Mouse (Mus musculus): ENCODE results near the gene Iqsec2. TPM values are rescaled to one million over a fixed set of nuclear protein-coding genes. Genes with fewer than 3 reads are reported as not detected.
A peak's percentile ranks its signal among the peaks of the same experiment; 100 is the strongest.

Iqsec2 gene
- 10 to 100 TPM; 17.2 to 20.8 TPM for total RNA-seq (2021)
- long read RNA-seq, experiment 1, transcript Iqsec2-205 (3 exons, 959 nt), result major isoform, 11 of 21 reads
- long read RNA-seq, experiment 1, partial matches to known transcripts, result 2 of 21 reads
- long read RNA-seq, experiment 1, other reads (novel, unspliced or antisense), result 8 of 21 reads
- long read RNA-seq, experiment 2, transcript Iqsec2-205 (3 exons, 959 nt), result major isoform, 10 of 17 reads
- long read RNA-seq, experiment 2, partial matches to known transcripts, result 3 of 17 reads
- long read RNA-seq, experiment 2, other reads (novel, unspliced or antisense), result 4 of 17 reads

DNA sequence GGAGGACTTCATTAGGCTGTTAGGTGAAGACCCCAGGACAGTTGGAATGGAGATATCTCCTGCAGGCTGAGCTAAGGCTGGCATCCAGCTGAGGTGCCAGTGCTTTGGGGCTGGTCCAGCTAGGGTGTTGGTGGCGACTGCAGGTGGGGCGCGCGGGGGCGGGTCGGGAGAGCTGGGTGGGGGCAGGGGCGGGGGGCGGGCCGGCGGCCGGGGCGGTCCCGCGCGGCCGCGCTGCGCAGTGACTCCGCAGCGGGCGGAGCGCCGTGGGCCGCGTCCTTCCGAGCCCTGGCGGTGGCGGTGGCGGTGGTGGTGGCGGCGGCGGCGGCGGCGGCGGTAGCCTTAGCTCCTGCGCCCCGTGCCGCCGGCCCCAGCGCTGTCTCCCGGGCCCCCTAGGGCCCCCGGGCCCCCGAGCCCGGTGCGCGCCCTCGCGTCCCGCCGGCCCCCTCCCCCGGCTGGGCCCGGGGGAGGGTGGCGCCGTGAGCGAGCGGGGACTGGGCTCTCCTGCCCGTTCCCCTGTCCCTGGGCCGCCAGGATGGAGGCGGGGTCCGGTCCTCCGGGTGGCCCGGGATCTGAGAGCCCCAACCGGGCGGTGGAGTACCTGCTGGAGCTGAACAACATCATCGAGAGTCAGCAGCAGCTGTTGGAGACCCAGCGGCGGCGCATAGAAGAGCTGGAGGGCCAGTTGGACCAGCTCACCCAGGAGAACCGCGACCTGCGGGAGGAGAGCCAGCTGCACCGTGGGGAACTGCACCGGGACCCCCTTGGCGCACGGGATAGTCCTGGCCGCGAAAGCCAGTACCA is at the start of gene Iqsec2:
TSS of gene Iqsec2 (plus strand) at position 328 of the 801 bp plus-strand sequence.
- no peak for DNase-seq
- intact Hi-C loops (cut with DNase I), result no loop called here

DNA sequence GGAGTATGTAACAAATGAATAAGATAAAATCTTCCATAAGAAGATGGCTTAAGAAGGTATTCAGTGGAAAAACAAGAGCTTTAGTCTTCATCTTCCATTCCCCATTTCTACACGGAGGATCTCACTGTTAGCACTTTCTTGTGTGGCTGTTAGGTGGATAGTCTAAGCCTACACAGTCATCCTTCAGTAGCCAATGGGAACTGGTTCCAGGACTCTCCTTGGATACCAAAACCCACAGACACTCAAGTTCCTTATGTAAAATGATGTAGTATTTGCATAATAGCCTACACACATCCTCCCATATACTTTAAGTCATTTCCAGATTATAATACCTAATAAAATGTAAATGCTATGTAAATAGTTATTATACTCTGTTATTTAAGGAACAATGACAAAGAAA is 46.5 kb upstream of the Iqsec2 start:
- no peak for DNase-seq
- intact Hi-C loops (cut with DNase I), result no loop called here

DNA sequence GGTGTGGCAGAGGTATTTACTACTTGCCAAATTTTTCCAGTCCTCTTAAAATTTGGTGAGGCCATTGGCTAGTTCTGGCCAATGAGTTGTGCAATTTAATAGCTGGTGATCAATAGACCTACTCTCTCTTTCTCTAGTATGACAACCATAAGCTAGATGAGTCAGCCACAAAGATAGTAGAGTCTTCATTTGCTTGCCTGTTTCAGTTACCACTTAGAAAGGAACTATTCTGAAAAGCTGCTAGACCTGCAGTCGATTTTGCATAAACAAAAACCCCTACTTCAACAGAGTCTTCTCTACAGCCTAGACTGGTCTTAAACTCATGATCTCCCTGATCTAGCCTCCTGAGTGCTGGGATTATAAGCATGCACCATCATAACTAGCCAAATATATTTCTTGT is 22.4 kb upstream of the Iqsec2 start:
- no peak for DNase-seq
- intact Hi-C loops (cut with DNase I), result no loop called here

GRCm38 (mm10) chrX:152130777-152131176 is 13.3 kb upstream of the Iqsec2 start:
- DNase-seq, result no peak
- intact Hi-C loops (cut with DNase I), result no loop called here

GRCm38 (mm10) chrX:152132029-152132428 is 12.0 kb upstream of the Iqsec2 start:
- DNase-seq, result no peak
- intact Hi-C loops (cut with DNase I), result no loop called here

DNA sequence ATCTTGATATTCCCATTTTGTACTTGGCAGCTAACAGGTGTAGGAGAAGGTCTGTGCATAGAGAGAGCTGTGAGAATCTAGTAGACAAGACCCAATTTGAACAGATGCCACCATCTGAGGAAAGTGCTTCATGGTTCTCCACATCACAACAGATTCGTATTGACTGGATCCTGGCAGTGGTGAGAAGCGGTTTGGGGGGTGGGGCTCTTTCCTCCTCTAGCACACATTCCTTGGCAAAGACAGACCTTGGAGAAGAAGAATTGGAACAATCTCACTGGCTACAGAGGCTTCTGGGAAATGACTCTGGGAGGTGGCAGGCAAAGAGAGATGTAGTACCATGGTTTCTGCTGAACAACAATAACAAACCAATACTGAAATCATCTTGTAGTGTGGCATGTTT is 8.9 kb upstream of the Iqsec2 start:
- no peak for DNase-seq
- intact Hi-C loops (cut with DNase I), result no loop called here

DNA sequence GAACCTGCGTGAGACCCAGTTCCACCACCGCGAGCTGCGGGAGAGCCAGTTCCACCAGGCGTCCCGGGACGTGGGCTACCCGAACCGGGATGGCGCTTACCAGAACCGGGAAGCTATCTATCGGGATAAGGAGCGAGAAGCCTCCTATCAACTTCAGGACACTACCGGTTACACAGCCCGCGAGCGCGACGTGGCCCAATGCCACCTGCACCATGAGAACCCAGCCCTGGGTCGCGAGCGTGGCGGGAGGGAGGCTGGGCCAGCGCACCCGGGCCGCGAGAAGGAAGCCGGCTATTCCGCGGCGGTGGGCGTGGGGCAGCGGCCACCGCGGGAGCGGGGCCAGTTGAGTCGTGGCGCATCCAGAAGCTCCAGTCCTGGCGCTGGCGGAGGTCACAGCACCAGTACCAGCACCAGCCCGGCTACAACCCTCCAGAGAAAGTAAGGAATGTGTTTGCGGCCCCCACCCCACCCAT is 710 bp downstream of the Iqsec2 start:
- intact Hi-C loops (cut with DNase I), result loop anchor here (5.0 kb wide), 1 partner anchor 197 kb away; no protein-coding TSS in a partner anchor
- DNase-seq, result no peak

- DNase-seq, result no peak
- intact Hi-C loops (cut with DNase I), result loop anchor here (5.0 kb wide), 1 partner anchor 199 kb away; no protein-coding TSS in a partner anchor
These were observed 2.1 kb downstream of the Iqsec2 start for GRCm38 (mm10) chrX:152146150-152146549.

- intact Hi-C loops (cut with DNase I), result loop anchor here (5.0 kb wide), 1 partner anchor 199 kb away; no protein-coding TSS in a partner anchor
- DNase-seq, result no peak
These were observed 2.6 kb downstream of the Iqsec2 start for GRCm38 (mm10) chrX:152146691-152147090.

DNA sequence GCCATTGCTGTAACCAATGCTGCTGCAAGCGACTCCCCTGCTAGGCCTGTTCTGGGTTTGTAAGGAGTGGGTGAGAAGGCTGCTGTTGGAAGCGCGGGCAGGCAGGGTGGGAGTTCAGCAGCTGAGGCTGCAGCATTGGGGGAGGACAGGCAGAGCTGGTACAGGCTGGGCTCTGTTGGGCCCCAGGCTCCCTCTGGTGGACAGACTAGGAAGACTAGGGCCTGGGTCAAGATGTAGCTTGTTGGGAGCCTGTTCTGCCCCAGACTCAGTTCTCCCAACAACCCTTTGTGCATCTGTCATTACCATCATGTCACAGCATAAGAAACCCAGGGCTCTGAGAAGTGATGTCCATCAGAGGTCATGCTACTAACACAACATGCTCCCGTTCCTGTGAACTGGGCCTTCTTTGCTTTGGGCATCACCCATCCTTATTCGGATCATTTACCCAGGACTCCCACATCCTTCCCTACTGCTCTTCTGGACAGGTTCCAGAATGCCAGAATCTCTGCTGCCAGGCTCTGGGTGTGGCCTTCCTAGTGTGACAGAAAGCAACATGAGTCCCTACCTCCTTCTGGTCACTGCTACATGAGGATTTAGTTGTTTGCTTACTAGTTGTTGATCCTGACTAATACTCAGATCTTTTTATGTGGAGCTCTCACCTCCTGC is 3.5 kb downstream of the Iqsec2 start:
- DNase-seq, result peak; percentile 26 to 54
- intact Hi-C loops (cut with DNase I), result loop anchor here (5.0 kb wide), 1 partner anchor 200 kb away; no protein-coding TSS in a partner anchor

DNA sequence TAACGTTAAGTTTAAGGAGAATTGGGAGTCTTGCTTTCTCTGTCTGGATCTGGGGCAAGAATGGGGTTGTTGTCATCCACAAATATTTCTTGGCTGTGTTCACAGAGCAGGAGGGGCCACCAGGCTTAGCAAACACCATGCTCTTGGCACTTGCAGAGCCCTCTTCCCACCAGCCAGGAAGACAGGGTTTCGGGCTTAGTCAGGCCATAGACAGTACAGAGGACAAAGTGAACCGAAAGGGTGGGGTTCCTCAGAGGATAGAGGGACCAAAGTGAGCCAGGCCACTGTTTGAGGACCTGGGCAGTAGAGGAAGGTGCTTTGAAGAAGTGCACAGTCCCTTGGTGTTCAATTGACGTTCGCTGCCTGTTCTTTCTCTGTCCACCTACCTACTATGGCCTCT is 4.6 kb downstream of the Iqsec2 start:
- DNase-seq, result no peak
- intact Hi-C loops (cut with DNase I), result loop anchor here (5.0 kb wide), 1 partner anchor 201 kb away; no protein-coding TSS in a partner anchor

- peak in 1 of 2 experiments; percentile 30 for DNase-seq
- intact Hi-C loops (cut with DNase I), result no loop called here
These were observed 7.6 kb downstream of the Iqsec2 start for GRCm38 (mm10) chrX:152151709-152152108.

DNA sequence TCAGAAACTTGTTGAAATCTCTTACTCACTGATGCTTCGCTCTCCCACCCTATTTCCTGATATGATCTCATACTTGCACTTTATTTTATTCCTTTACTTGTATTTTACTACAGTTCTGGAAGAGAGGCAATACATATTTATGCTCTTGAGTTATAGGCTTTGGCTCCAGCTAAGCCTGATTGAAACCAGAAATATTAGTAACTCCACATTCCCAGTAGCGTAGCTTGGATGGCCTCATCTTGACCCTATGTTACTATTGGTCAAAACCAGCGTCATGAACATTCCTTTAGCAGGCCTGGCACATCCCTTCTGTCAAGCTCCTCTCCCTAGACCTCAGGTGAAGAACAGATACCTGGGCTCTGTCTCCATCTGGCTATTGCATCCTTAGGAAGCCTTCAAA is 14.2 kb downstream of the Iqsec2 start:
- intact Hi-C loops (cut with DNase I), result no loop called here

DNA sequence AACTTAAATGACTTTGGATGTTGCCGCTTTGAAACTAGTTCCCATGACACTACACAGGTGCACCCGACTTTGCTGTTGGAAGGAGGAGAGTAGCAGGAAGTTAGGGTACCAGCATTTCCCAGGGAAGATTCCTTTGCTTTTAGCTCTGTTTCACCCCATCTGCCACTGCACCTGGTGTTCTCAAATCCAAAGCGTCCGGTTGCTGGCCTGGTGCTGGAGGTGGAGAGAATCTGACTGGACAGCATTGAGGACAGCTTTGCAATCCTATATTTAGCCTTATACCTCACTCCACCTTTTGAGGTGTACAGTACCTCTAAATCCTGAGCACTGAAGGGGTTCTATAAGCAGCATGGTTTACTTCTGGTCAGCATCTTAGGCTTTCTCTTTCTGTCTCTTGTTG is 17.3 kb downstream of the Iqsec2 start:
- DNase-seq, result no peak
- intact Hi-C loops (cut with DNase I), result no loop called here

More for the DNA sequence above, 14.2 kb downstream of the Iqsec2 start:
- no peak for DNase-seq

GRCm38 (mm10) chrX:152164061-152164460 is 20.0 kb downstream of the Iqsec2 start:
- DNase-seq, result no peak
- intact Hi-C loops (cut with DNase I), result no loop called here

- intact Hi-C loops (cut with DNase I), result no loop called here
- DNase-seq, result no peak
These were observed 22.1 kb downstream of the Iqsec2 start for GRCm38 (mm10) chrX:152166161-152166560.

GRCm38 (mm10) chrX:152168521-152168920 is 24.5 kb downstream of the Iqsec2 start:
- no peak for DNase-seq
- intact Hi-C loops (cut with DNase I), result no loop called here

GRCm38 (mm10) chrX:152171041-152172026 is 27.3 kb downstream of the Iqsec2 start:
- no peak for DNase-seq
- intact Hi-C loops (cut with DNase I), result no loop called here

DNA sequence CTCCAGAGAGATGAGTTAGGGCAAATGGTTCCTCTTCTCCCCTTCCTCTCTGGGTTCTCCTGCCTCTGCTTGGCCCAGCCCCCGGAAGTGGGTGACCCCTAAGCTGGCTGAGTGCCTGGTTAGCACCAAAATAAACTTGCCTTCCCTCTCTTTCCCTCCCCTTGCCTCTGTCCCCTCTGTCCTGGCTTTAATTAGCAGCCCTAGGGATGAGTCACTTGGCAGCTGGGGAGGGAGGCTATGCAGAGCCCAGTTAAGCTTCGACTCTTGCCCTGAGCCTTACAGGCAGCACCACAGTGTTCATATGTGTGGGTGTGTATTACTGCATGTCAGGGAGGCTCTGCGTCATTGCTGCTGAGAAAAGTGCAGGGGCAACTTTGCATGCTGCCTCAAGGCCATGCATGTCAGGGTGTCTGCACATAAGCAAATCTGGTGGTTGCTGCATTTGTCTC is 28.4 kb downstream of the Iqsec2 start:
- peak; percentile 35 to 47 for DNase-seq
- intact Hi-C loops (cut with DNase I), result no loop called here

GRCm38 (mm10) chrX:152175284-152175683 is 31.2 kb downstream of the Iqsec2 start:
- DNase-seq, result peak in 1 of 2 experiments; percentile 17
- intact Hi-C loops (cut with DNase I), result no loop called here
